Mouse (Mus musculus) lung, postnatal 0 days (tissue): ENCODE measurements around the gene Zfp36l1.
A peak's percentile ranks its signal among the peaks of the same experiment; 100 is the strongest.

Experiments used
- CTCF ChIP-seq: IDR thresholded peaks from 2 replicates; pipeline ENCODE4 v1.5.1; 2016; ENCODE audit warnings: antibody characterized with exemption, mild to moderate bottlenecking
- EP300 ChIP-seq: IDR thresholded peaks from 2 replicates; pipeline ENCODE4 v1.6.1; 2016; ENCODE audit warnings: antibody characterized with exemption, mild to moderate bottlenecking, control low read depth

- no peak for TF ChIP-seq CTCF
- peak; percentile 77 for TF ChIP-seq EP300
These were observed 10.5 kb upstream of the Zfp36l1 start for GRCm38 (mm10) chr12:80123227-80123803.
